Mouse (Mus musculus): Measurements from ENCODE around the gene Alg2. TPM values are rescaled to one million over a fixed set of nuclear protein-coding genes. Genes with fewer than 3 reads are reported as not detected.

The Alg2 gene
- polyA plus RNA-seq, 1 experiment, result 14.3 TPM

DNA sequence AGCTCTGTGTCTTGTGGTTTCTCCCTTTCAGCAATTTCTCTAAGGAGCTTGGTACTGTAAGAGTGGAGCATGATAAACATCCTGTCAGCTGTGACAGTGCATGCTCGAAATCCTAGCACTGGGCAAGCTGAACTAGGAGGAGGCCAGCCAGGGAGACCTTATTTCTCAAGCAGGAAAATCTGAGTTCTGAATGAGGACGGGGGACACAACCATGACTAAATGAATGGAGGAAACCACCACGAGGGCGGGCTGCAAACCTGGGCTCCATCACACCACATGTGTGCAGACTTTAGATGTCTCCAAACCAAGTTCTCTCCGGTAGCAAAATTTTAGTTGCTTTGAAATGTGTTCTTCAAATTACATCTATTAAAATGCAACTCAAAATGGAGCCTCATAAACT, 25.0 kb downstream of the Alg2 start:
- Histone ChIP-seq H3K79me2 (ENCODE audit: control insufficient read depth, insufficient read depth) (no peaks in the 10 kb centered on the region), H3K4me3 (ENCODE audit: insufficient read depth, poor library complexity, severe bottlenecking) (no peak overlapping the region), H3K79me3 (ENCODE audit: low read depth) (no peaks in the 10 kb centered on the region), H3K27me3 (ENCODE audit: control insufficient read depth, insufficient read depth, insufficient read length) (peaks cover 15% of the 10 kb centered on the region), H3K36me3 (ENCODE audit: control insufficient read depth, insufficient read depth) (no peaks in the 10 kb centered on the region), H3ac (ENCODE audit: control insufficient read depth, insufficient read length, low read depth) (no peak overlapping the region)
- TF ChIP-seq USF1 (IDR thresholded peaks at IDR 0.05; ENCODE audit: low read depth) (no peak), FOSL1 (IDR thresholded peaks at IDR 0.05; ENCODE audit: insufficient read depth, low read length, poor library complexity, severe bottlenecking) (no peak), MYOD1 (IDR thresholded peaks at IDR 0.05; ENCODE audit: control insufficient read depth, insufficient read length, low read depth) (no peak), CTCF (IDR thresholded peaks at IDR 0.05; ENCODE audit: control insufficient read depth, insufficient read depth, insufficient read length) (no peak), MAX (IDR thresholded peaks at IDR 0.05) (no peak), MYOG (IDR thresholded peaks at IDR 0.05; ENCODE audit: control insufficient read depth, extremely low read depth, insufficient read length) (no peak), CEBPB (IDR thresholded peaks at IDR 0.05; ENCODE audit: low read depth) (no peak)

DNA sequence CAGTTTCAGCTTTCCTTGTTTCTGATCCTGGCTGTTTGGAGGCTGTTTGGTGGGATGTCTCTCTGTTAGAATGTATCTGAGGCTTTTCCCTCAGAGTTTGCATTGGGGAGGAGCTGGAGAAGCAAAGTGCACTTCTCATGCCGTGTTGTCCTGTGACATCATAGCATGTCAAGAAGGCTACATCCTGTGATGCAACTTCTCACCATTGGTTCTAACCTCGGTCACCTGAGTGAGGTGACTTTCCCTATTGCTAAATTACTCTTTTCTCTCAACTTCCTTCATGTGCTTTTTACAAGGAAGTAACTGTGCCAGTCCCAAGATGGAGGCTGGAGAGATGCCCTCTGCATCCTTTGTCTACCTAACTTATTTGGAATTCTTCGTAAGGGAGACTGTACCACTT, 25.6 kb downstream of the Alg2 start:
- H3K79me3 ChIP-seq (ENCODE audit: low read depth), result no peaks in the 10 kb centered on the region
- peaks cover 15% of the 10 kb centered on the region for H3K27me3 ChIP-seq (ENCODE audit: control insufficient read depth, insufficient read depth, insufficient read length)
- TF ChIP-seq MYOD1 (IDR thresholded peaks at IDR 0.05; ENCODE audit: control insufficient read depth, insufficient read length, low read depth) (no peak), MAX (IDR thresholded peaks at IDR 0.05) (no peak), MYOG (IDR thresholded peaks at IDR 0.05; ENCODE audit: control insufficient read depth, extremely low read depth, insufficient read length) (no peak), USF1 (IDR thresholded peaks at IDR 0.05; ENCODE audit: low read depth) (no peak), CEBPB (IDR thresholded peaks at IDR 0.05; ENCODE audit: low read depth) (no peak), CTCF (IDR thresholded peaks at IDR 0.05; ENCODE audit: control insufficient read depth, insufficient read depth, insufficient read length) (no peak)

DNA sequence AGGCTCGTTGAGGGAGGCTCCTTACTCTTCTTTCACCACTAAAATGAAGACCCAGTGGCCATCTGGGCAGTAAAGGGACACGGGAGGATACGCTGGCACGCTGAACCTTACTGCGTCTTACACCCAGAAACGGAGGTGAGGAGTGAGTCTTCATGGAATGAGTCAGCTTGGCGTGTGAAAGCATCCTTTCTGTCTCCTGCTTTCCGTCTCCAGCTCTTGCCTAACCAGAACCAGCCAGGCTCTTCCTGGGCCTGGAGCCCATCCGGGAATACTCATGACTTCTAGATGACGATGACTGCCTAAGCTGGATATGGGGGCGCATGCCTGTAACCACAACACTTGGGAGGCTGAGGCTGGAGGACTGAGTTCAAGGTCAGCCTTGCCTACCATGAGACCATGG, 33.2 kb downstream of the Alg2 start:
- Histone ChIP-seq H3ac (ENCODE audit: control insufficient read depth, insufficient read length, low read depth) (no peak overlapping the region), H3K79me2 (ENCODE audit: control insufficient read depth, insufficient read depth) (no peaks in the 10 kb centered on the region), H3K79me3 (ENCODE audit: low read depth) (no peaks in the 10 kb centered on the region)

More for the DNA sequence above, 25.6 kb downstream of the Alg2 start:
- Histone ChIP-seq H3K4me3 (ENCODE audit: insufficient read depth, poor library complexity, severe bottlenecking) (no peak overlapping the region), H3K79me2 (ENCODE audit: control insufficient read depth, insufficient read depth) (no peaks in the 10 kb centered on the region), H3K36me3 (ENCODE audit: control insufficient read depth, insufficient read depth) (no peaks in the 10 kb centered on the region), H3ac (ENCODE audit: control insufficient read depth, insufficient read length, low read depth) (no peak overlapping the region)

DNA sequence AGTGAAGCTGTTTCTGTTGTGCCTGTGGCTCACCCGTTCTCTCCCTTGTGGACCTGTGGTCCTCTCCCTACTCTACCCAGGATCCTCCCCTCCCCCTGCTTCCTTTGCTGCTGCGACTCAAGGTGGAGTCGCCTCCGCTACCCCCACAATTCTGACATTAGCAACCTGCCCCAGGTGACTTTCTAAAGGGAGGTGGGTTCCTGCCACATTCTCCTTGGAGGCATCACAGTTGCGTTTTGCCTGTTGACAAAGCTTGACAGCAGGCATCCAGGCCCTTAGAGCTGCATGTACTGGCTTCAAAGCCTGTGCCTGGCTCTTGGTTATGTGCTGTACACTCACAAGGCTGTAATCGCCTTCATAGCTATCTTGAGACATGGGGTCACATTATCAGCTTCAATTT, 35.2 kb downstream of the Alg2 start:
- no peaks in the 10 kb centered on the region for H3K79me2 ChIP-seq (ENCODE audit: control insufficient read depth, insufficient read depth)
- peaks cover 8% of the 10 kb centered on the region for H3K27me3 ChIP-seq (ENCODE audit: control insufficient read depth, insufficient read depth, insufficient read length)
- no peaks in the 10 kb centered on the region for H3K79me3 ChIP-seq (ENCODE audit: low read depth)
- H3K4me3 ChIP-seq (ENCODE audit: insufficient read depth, poor library complexity, severe bottlenecking), result no peak overlapping the region
- H3ac ChIP-seq (ENCODE audit: control insufficient read depth, insufficient read length, low read depth), result no peak overlapping the region
- no peak for TF ChIP-seq FOSL1 (IDR thresholded peaks at IDR 0.05; ENCODE audit: insufficient read depth, low read length, poor library complexity, severe bottlenecking)
- TF ChIP-seq CEBPB (IDR thresholded peaks at IDR 0.05; ENCODE audit: low read depth), result no peak
- TF ChIP-seq CTCF (IDR thresholded peaks at IDR 0.05; ENCODE audit: control insufficient read depth, insufficient read depth, insufficient read length), result no peak
- no peak for TF ChIP-seq MYOG (IDR thresholded peaks at IDR 0.05; ENCODE audit: control insufficient read depth, extremely low read depth, insufficient read length)
- TF ChIP-seq USF1 (IDR thresholded peaks at IDR 0.05; ENCODE audit: low read depth), result no peak
- no peak for TF ChIP-seq MAX (IDR thresholded peaks at IDR 0.05)
- no peak for TF ChIP-seq MYOD1 (IDR thresholded peaks at IDR 0.05; ENCODE audit: control insufficient read depth, insufficient read length, low read depth)
- no peaks in the 10 kb centered on the region for H3K36me3 ChIP-seq (ENCODE audit: control insufficient read depth, insufficient read depth)

More for the DNA sequence above, 33.2 kb downstream of the Alg2 start:
- TF ChIP-seq CTCF (IDR thresholded peaks at IDR 0.05; ENCODE audit: control insufficient read depth, insufficient read depth, insufficient read length), result no peak
- no peak for TF ChIP-seq CEBPB (IDR thresholded peaks at IDR 0.05; ENCODE audit: low read depth)
- TF ChIP-seq MAX (IDR thresholded peaks at IDR 0.05), result no peak
- TF ChIP-seq FOSL1 (IDR thresholded peaks at IDR 0.05; ENCODE audit: insufficient read depth, low read length, poor library complexity, severe bottlenecking), result no peak
- no peak for TF ChIP-seq MYOG (IDR thresholded peaks at IDR 0.05; ENCODE audit: control insufficient read depth, extremely low read depth, insufficient read length)
- TF ChIP-seq MYOD1 (IDR thresholded peaks at IDR 0.05; ENCODE audit: control insufficient read depth, insufficient read length, low read depth), result no peak
- no peak for TF ChIP-seq USF1 (IDR thresholded peaks at IDR 0.05; ENCODE audit: low read depth)
- Histone ChIP-seq H3K4me3 (ENCODE audit: insufficient read depth, poor library complexity, severe bottlenecking) (no peak overlapping the region), H3K27me3 (ENCODE audit: control insufficient read depth, insufficient read depth, insufficient read length) (peaks cover 17% of the 10 kb centered on the region), H3K36me3 (ENCODE audit: control insufficient read depth, insufficient read depth) (no peaks in the 10 kb centered on the region)

DNA sequence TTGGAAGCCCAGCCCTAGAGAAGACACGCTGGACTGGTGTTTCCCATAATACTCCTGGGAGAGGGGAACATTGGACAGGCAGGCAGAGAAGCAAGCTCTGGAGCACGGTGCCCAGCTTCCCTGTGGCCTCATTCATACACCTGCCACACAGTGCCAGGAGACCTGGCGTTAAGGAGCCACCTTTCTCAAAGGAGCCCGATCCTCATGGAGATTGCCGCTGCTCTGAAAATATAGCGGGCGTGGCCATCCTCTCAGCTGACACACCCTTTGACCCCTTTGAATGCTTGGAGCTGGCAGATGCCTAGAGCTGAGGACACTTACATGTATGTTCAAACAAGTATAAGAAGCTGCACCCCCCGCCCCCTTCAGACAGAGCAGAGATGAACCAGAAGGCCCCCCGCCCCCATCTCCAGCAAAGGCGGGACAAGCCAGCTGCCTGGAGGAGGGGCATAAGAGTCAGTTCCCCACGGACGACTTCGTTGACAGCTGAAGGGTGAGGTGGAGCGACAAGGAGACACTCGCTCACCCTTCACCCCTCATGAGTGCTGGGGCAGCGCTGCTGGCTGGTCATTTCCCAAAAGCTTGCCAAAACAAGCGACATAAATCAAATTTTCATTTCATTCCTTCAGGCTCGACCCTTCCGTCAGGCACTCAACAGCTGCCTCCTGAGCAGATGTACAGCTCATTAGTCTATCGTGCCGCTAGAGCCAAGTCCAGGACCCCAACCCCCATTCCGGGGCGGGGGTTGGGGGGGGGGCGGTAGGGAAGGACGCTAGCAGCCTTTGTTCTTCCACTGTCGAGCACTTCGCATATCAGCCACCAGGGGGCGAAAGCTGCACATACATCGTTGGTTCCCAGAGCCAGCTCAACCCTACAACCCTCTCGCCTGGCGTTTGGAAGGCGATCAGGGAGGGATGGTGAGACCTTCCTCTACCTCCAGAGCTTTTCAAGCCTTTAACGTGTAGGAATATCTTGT, 36.5 kb downstream of the Alg2 start:
- peak overlapping the region; percentile 38 for H3ac ChIP-seq (ENCODE audit: control insufficient read depth, insufficient read length, low read depth)
- TF ChIP-seq MAX (IDR thresholded peaks at IDR 0.05) (no peak), CTCF (IDR thresholded peaks at IDR 0.05; ENCODE audit: control insufficient read depth, insufficient read depth, insufficient read length) (peak; percentile 87)
- no peaks in the 10 kb centered on the region for H3K36me3 ChIP-seq (ENCODE audit: control insufficient read depth, insufficient read depth)
- H3K79me2 ChIP-seq (ENCODE audit: control insufficient read depth, insufficient read depth), result no peaks in the 10 kb centered on the region
- no peaks in the 10 kb centered on the region for H3K79me3 ChIP-seq (ENCODE audit: low read depth)
- peaks cover 7% of the 10 kb centered on the region for H3K27me3 ChIP-seq (ENCODE audit: control insufficient read depth, insufficient read depth, insufficient read length)
- H3K4me3 ChIP-seq (ENCODE audit: insufficient read depth, poor library complexity, severe bottlenecking), result peak overlapping the region; percentile 26

Data from C2C12 (cell line).